Mouse (Mus musculus) WW6 (cell line): ENCODE measurements at regions not wholly inside any gene's neighbourhood (a gene's known extent, or its start where the extent isn't known, plus 50 kb on each side); places are given as distances from the start of the nearest gene placed in this dataset.
A peak's percentile ranks its signal among the peaks of the same experiment; 100 is the strongest.

Experiments used
- DNase-seq: peaks from one replicate; pipeline ENCODE4 v3.0.0-alpha.2; 2013; ENCODE audit warnings: low read depth, low spot score

- DNase-seq = peak; percentile 9
Observed at GRCm38 (mm10) chr1:72963449-72963848, 52.3 kb downstream of the Tnp1 start.

- DNase-seq = peak; percentile 66
Observed at GRCm38 (mm10) chr1:72960241-72960653, 55.5 kb downstream of the Tnp1 start.

- no peak for DNase-seq
Observed at GRCm38 (mm10) chr1:72955387-72955786, 60.3 kb downstream of the Tnp1 start.

- DNase-seq = no peak
Observed at GRCm38 (mm10) chr1:72952896-72953295, 62.8 kb downstream of the Tnp1 start.

- DNase-seq = no peak
Observed at GRCm38 (mm10) chr1:72951802-72952201, 63.9 kb downstream of the Tnp1 start.

GRCm38 (mm10) chr1:72951365-72951764 is 64.3 kb downstream of the Tnp1 start:
- DNase-seq = no peak

GRCm38 (mm10) chr1:72946235-72946634 is 69.5 kb downstream of the Tnp1 start:
- no peak for DNase-seq

- DNase-seq = no peak
Observed at GRCm38 (mm10) chr1:72945750-72946102, 70.0 kb downstream of the Tnp1 start.

- DNase-seq = peak; percentile 28
Observed at GRCm38 (mm10) chr1:72944805-72945749, 70.4 kb upstream of the Igfbp5 start.

- DNase-seq = no peak
Observed at GRCm38 (mm10) chr1:72944221-72944620, 69.5 kb upstream of the Igfbp5 start.

- no peak for DNase-seq
Observed at GRCm38 (mm10) chr1:72943082-72943481, 68.4 kb upstream of the Igfbp5 start.

GRCm38 (mm10) chr1:72942351-72942750 is 67.7 kb upstream of the Igfbp5 start:
- no peak for DNase-seq

- no peak for DNase-seq
Observed at GRCm38 (mm10) chr1:72939948-72940347, 65.3 kb upstream of the Igfbp5 start.

- DNase-seq = no peak
Observed at GRCm38 (mm10) chr1:72936681-72937465, 62.2 kb upstream of the Igfbp5 start.

- no peak for DNase-seq
Observed at GRCm38 (mm10) chr1:72936231-72936630, 61.5 kb upstream of the Igfbp5 start.

- DNase-seq = no peak
Observed at GRCm38 (mm10) chr1:72935084-72935483, 60.4 kb upstream of the Igfbp5 start.

GRCm38 (mm10) chr1:72929774-72930173 is 55.1 kb upstream of the Igfbp5 start:
- DNase-seq = no peak
